Mouse (Mus musculus): ENCODE data around the gene Brinp1.

Gene Brinp1

GRCm38 (mm10) chr4:68954322-68954901, at the start of gene Brinp1:
Brinp1 (minus strand) TSS chr4:68954397.
- no peak for DNase-seq (ENCODE audit: low read depth)

GRCm38 (mm10) chr4:68957265-68957664, 3.1 kb upstream of the Brinp1 start:
- no peak for DNase-seq (ENCODE audit: low read depth)

- DNase-seq (ENCODE audit: low read depth) = no peak
Measured at GRCm38 (mm10) chr4:68955621-68956020, 1.4 kb upstream of the Brinp1 start.

GRCm38 (mm10) chr4:68953667-68954321, 403 bp downstream of the Brinp1 start:
- DNase-seq (ENCODE audit: low read depth) = no peak

GRCm38 (mm10) chr4:68953131-68953551, 1.1 kb downstream of the Brinp1 start:
- DNase-seq (ENCODE audit: low read depth) = no peak

GRCm38 (mm10) chr4:68950556-68950955, 3.6 kb downstream of the Brinp1 start:
- no peak for DNase-seq (ENCODE audit: low read depth)

GRCm38 (mm10) chr4:68942938-68943337, 11.3 kb downstream of the Brinp1 start:
- DNase-seq (ENCODE audit: low read depth) = no peak

GRCm38 (mm10) chr4:68930022-68930421, 24.2 kb downstream of the Brinp1 start:
- DNase-seq (ENCODE audit: low read depth) = no peak

- no peak for DNase-seq (ENCODE audit: low read depth)
Measured at GRCm38 (mm10) chr4:68926091-68926490, 28.1 kb downstream of the Brinp1 start.

GRCm38 (mm10) chr4:68922944-68923343, 31.3 kb downstream of the Brinp1 start:
- no peak for DNase-seq (ENCODE audit: low read depth)

- DNase-seq (ENCODE audit: low read depth) = no peak
Measured at GRCm38 (mm10) chr4:68922504-68922903, 31.7 kb downstream of the Brinp1 start.

- DNase-seq (ENCODE audit: low read depth) = no peak
Measured at GRCm38 (mm10) chr4:68920127-68920526, 34.1 kb downstream of the Brinp1 start.

GRCm38 (mm10) chr4:68910942-68911341, 43.3 kb downstream of the Brinp1 start:
- DNase-seq (ENCODE audit: low read depth) = no peak

- no peak for DNase-seq (ENCODE audit: low read depth)
Measured at GRCm38 (mm10) chr4:68906417-68907210, 47.6 kb downstream of the Brinp1 start.

GRCm38 (mm10) chr4:68890526-68890925, 63.7 kb downstream of the Brinp1 start:
- DNase-seq (ENCODE audit: low read depth) = no peak

- no peak for DNase-seq (ENCODE audit: low read depth)
Measured at GRCm38 (mm10) chr4:68886276-68886675, 67.9 kb downstream of the Brinp1 start.

- no peak for DNase-seq (ENCODE audit: low read depth)
Measured at GRCm38 (mm10) chr4:68872028-68872427, 82.2 kb downstream of the Brinp1 start.

- DNase-seq (ENCODE audit: low read depth) = no peak
Measured at GRCm38 (mm10) chr4:68865135-68865767, 88.9 kb downstream of the Brinp1 start.

- DNase-seq (ENCODE audit: low read depth) = no peak
Measured at GRCm38 (mm10) chr4:68864668-68865067, 89.5 kb downstream of the Brinp1 start.

- DNase-seq (ENCODE audit: low read depth) = no peak
Measured at GRCm38 (mm10) chr4:68856868-68857267, 97.3 kb downstream of the Brinp1 start.

GRCm38 (mm10) chr4:68849671-68850070, 104.5 kb downstream of the Brinp1 start:
- DNase-seq (ENCODE audit: low read depth) = no peak

- DNase-seq (ENCODE audit: low read depth) = no peak
Measured at GRCm38 (mm10) chr4:68846976-68847375, 107.2 kb downstream of the Brinp1 start.

- no peak for DNase-seq (ENCODE audit: low read depth)
Measured at GRCm38 (mm10) chr4:68845964-68846363, 108.2 kb downstream of the Brinp1 start.

All from naive thymus-derived CD4-positive, alpha-beta T cell, adult 2 months (primary cell).